Mouse (Mus musculus) heart, postnatal 10 days (tissue): ENCODE measurements around the gene Gm9999. TPM values are rescaled to one million over a fixed set of nuclear protein-coding genes. Genes with fewer than 3 reads are reported as not detected.
"Not testable (repeated sequence)": the region's sequence is repeated elsewhere in the genome, so short reads cannot be mapped to it uniquely, and the experiment has no call there.

Experiments used
- DNase-seq, 2 experiments: peaks; one replicate each; pipeline ENCODE4 v3.0.0; 2021
- intact Hi-C: fragments of 180-260 bp; cut with DNase I; formaldehyde crosslinking; loops from one replicate; pipeline ENCODE4 v1.15.1; 2025
- total RNA-seq, 2 experiments: library from RNA; stranded (reverse); gene quantifications; 2 replicates each; pipeline ENCODE4 v1.2.3; 2021

Gene Gm9999
- total RNA-seq, 2 experiments from 2014 or later: not detected

GRCm38 (mm10) chr7:47023530-47023929, 40.1 kb downstream of the Gm9999 start:
- peak; percentile 85 to 95 for DNase-seq
- intact Hi-C loops: loop anchor here (1.0 to 2.0 kb wide), 4 partner anchors 19 to 127 kb away; no protein-coding TSS in a partner anchor

- intact Hi-C loops: loop anchor here (2.0 kb wide), 1 partner anchor 26 kb away; the partner anchor contains the start of gene Tmem86a
- no peak for DNase-seq
Observed at GRCm38 (mm10) chr7:47024454-47024853, 41.1 kb downstream of the Gm9999 start.

- peak in 1 of 2 experiments; percentile 44 for DNase-seq
- intact Hi-C loops: loop anchor here (2.0 kb wide), 1 partner anchor 25 kb away; the partner anchor contains the start of gene Tmem86a
Observed at GRCm38 (mm10) chr7:47025429-47025828, 42.0 kb downstream of the Gm9999 start.

GRCm38 (mm10) chr7:47026899-47027298, 43.5 kb downstream of the Gm9999 start:
- DNase-seq, intact Hi-C loops: not testable (repeated sequence)

- no peak for DNase-seq
- intact Hi-C loops: no loop called here
Observed at GRCm38 (mm10) chr7:47027520-47027919, 44.1 kb downstream of the Gm9999 start.

GRCm38 (mm10) chr7:47030517-47031193, 47.3 kb downstream of the Gm9999 start:
- no peak for DNase-seq
- intact Hi-C loops: no loop called here

- DNase-seq: no peak
- intact Hi-C loops: no loop called here
Observed at GRCm38 (mm10) chr7:47031371-47031770, 48.0 kb downstream of the Gm9999 start.

GRCm38 (mm10) chr7:47034785-47035384, 51.5 kb downstream of the Gm9999 start:
- no peak for DNase-seq
- intact Hi-C loops: no loop called here

GRCm38 (mm10) chr7:47035426-47035825, 52.0 kb downstream of the Gm9999 start:
- intact Hi-C loops: no loop called here

More at GRCm38 (mm10) chr7:47035426-47035825, 52.0 kb downstream of the Gm9999 start:
- no peak for DNase-seq

Other genes with a start within 250 kb of the Gm9999 start
- not detected for gene Saa1, start 240.6 kb upstream of the Gm9999 start, total RNA-seq
- gene Saa2, start 231.8 kb upstream of the Gm9999 start, total RNA-seq: not detected
- gene Hps5, start 187.5 kb upstream of the Gm9999 start, total RNA-seq: 10 to 100 TPM; 11.6 TPM
- 10 to 100 TPM; 22.6 to 22.7 TPM for gene Gtf2h1, start 187.5 kb upstream of the Gm9999 start, total RNA-seq
- 100 to 1,000 TPM; 889 to 902 TPM for gene Ldha, start 142.1 kb upstream of the Gm9999 start, total RNA-seq
- gene Ldhc, start 122.4 kb upstream of the Gm9999 start, total RNA-seq: not detected
- 10 to 100 TPM; 78.8 to 80.3 TPM for gene Tsg101, start 63.6 kb upstream of the Gm9999 start, total RNA-seq
- gene Uevld, start 25.1 kb upstream of the Gm9999 start, total RNA-seq: 10 to 100 TPM; 10.8 to 13.4 TPM
- gene Spty2d1, start 24.8 kb downstream of the Gm9999 start, total RNA-seq: 10 to 100 TPM; 12.5 to 13.8 TPM
- gene Tmem86a, start 67.0 kb downstream of the Gm9999 start, total RNA-seq: 10 to 100 TPM; 33.8 to 37.3 TPM
- not detected for gene Ptpn5, start 150.1 kb downstream of the Gm9999 start, total RNA-seq
- gene Mrgpra6, start 221.3 kb downstream of the Gm9999 start, total RNA-seq: not detected